Mouse (Mus musculus) megakaryocyte progenitor cell, adult 5-6 weeks (primary cell): ENCODE data around the gene Cyb561. TPM values are rescaled to one million over a fixed set of nuclear protein-coding genes. Genes with fewer than 3 reads are reported as not detected.

Experiments used
- ATAC-seq: replicated peaks from 2 replicates; pipeline ENCODE4 v1.8.0; 2016; ENCODE audit warnings: mild to moderate bottlenecking, moderate TSS enrichment, inconsistent platforms; ENCODE audit not compliant: poor library complexity
- total RNA-seq, 2 experiments: library from RNA; stranded (forward) in 1 of 2; stranded (reverse) in 1 of 2; fragments of 157-497, 149-512 nt in 1 of 2; fragments of 200-1000 nt in 1 of 2; gene quantifications; 2 replicates each; pipeline versions ENCODE4 v1.2.3 to v1.2.4; 2015 to 2017

The Cyb561 gene
- total RNA-seq, 2 experiments from 2014 or later: 0.52 to 0.96 TPM

DNA sequence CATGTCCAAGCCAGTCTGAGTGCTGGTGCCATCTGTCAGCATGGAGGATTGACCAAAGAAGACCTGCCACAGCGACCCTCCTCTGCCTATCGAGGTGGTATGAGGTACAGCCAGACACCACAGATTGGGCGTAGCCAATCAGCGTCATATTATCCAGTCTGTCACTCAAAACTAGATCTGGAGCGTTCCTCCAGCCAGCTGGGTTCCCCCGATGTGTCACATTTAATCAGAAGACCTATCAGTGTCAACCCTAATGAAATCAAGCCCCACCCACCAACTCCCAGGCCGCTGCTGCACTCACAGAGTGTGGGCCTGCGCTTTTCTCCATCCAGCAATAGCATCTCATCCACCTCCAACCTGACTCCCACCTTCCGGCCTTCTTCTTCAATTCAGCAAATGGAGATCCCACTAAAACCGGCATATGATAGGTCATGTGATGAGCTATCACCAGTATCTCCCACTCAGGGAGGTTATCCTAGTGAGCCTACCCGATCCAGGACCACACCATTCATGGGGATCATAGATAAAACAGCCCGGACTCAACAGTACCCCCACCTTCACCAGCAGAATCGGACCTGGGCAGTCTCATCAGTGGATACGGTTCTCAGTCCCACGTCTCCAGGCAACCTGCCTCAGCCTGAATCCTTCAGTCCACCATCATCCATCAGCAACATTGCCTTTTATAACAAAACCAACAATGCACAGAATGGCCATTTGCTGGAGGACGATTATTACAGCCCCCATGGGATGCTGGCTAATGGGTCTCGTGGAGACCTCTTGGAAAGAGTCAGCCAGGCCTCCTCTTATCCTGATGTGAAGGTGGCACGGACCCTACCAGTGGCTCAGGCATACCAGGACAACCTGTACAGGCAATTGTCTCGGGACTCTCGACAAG is 30.1 kb downstream of the Cyb561 start:
- ATAC-seq: 0 out of 2 replicates have a peak, but pooled peaks have one; percentile 10

DNA sequence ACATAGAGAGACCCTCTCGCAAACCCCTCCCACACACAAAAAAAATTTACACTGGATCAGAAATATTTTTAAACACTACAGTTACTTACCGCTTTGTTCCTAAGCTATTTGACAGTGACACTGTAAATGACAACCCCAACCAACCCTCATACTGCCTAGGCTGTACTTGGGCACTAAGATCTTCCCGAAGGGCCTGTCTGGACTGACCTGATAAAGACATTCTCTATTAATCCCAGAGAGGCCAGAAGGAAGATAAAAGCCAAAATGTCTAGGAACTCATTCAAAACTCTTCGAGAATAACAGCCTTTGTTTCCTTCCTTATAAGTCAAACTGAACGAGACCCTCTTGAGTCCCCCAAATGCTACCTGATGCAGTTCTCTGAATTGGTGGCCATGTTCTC is 31.9 kb downstream of the Cyb561 start:
- peak; percentile 64 for ATAC-seq

DNA sequence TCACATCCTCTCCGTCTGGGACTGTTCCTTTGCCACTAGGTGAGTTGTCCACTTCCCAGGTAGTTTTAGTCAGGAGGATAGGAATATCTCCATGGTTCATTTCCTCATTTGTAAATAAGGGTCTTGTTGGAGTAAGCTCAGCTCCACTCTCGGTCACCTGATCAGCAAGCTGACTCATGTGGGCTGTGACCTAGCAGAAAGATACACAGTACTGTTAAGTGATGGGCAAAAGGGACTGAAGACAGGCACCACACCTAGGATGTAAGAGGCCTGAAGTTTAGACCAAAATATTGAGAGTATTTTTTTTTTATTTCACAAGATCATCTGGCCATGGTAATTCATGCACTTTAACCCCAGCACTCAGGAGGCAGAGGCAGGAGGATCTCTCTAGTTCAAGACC is 32.3 kb downstream of the Cyb561 start:
- no peak for ATAC-seq

DNA sequence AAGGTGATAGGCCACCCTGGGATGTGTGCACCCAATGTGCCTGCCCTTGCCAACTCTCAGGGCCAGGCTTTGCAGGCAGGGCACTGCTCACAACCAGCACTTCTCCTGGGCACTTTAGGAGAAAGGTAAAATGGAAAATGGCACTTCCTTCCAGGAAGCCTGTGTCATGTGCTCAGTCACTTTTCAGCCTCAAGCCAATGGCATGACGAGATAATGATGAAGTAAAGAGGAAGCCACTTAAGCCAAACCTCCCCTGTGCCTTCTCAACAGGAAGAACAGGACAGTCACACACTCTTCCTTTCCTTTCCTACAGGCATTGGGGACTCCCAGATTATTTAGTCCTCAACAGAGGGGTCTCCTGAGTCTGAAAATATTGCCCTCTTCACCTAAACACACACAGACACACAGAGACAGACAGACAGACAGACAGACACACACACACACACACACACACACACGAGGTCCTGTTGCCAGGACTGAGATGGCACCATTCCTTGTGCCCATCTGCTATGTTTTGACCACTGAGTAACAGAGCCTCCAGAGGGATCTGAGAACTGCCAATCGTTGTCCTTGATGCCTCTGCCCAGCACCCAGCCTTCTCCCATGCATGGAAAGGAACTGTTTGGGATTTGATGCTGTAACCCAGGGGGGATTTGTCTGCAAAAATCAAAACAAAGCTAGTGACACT is 32.9 kb downstream of the Cyb561 start:
- no peak for ATAC-seq

DNA sequence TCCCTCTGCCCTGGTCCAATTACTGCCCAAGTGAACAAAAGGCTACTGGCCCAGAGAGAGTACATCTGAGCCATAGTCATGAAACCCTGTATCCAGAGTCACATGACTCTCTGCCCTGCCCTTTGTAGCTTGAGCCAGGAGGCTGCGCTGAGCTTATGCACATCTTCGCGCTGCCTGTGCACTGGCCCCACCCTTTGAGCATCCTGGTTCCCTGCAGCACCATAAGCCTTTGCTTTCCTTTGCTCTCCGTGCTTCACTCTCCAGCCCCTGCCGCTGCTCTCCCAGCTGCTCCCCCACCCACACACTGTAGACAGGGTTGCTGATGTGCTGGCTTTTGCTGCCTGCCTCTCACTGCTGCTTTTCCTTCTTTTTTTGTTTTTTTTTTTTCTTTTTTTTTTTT is 39.6 kb downstream of the Cyb561 start:
- no peak for ATAC-seq

DNA sequence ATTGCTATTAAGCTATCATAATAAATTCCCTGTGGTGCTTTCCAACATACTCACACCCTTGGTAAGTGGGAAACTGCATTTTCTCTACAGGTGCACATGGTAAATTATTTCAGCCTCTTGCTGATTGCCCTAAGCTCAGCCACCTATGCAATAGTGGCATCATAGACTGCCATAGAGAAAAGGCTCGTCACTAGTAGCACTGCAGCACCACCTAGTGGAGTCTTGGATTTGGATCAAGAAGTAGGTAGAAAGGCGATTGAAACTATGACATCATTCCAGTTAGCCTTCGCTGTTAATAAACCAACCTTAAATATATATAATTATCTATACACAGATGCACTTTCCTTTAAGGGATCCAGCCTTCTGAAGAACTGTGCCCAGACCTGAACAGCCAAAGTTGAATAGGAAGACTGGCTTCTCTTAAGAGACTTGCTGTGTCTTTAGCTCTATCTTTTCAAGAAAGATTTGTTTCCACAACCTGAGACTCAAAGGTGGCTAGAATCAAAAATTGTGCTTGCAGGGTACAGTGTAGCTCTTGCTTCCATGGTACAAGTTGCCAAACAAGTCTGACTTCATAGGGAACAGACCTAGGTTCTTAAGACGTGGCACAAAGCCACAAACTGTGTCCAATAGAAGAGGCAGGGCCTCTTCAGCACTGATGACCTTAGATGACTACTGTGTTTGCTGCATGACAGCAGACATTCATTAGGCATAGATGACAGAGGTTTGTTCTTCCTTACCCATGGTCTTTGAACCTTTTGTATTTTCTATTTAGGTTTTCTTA is 41.4 kb downstream of the Cyb561 start:
- ATAC-seq: peak; percentile 99

DNA sequence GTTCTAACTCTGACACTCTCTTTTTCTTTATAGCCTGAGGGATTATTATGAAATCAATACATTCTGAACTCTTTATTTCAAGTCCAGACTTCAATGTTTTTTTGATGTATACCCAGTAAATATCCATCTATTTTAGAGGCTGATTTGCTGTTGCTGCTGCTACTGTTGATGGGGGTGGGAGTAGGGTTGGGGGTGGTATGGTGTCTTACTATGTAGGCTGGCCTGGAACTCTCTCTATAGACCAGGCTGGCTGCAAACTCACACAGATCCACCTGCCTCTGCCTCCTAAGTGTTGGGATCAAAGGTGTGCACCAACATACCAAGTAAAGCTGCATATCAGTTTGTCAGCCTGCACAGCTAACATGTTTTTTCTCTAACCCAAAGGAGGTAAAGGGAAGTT is 42.0 kb downstream of the Cyb561 start:
- ATAC-seq: no peak

DNA sequence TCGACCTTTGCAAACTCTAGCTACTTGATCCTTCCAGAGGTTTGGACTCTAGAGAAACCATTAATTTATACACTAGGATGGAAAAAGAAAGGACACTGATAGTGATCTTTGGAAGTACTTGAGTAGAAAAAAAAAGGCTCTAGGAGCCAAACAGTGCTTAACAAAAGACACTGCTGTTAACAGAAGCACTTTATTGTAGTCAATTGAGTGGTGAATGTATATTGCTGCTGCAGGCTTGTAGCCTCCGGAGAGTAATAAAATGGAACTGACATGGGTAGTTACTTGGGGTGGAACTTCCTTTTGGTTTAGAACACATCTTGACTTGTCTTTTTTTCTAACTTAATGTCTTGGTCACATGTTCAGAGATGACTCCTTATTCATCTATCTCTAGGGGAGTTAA is 43.5 kb downstream of the Cyb561 start:
- no peak for ATAC-seq

DNA sequence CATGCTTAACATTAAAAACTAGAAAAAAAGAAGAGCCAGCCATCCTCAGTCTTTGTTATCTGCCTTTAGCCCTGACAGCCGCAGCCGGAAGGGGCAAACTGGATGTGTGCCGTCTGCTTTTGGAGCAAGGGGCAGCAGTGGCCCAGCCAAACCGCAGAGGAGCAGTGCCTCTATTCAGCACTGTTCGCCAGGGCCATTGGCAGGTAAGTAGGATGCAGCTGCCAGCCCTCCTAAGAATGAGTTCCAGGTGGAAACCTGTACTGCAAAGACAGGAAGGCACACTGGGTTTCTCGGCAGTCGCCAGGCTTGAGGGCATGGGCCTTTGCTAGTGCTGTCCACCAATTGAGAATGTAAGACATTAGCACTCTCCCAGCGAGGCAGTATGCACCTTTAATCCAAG is 44.2 kb downstream of the Cyb561 start:
- ATAC-seq: no peak

DNA sequence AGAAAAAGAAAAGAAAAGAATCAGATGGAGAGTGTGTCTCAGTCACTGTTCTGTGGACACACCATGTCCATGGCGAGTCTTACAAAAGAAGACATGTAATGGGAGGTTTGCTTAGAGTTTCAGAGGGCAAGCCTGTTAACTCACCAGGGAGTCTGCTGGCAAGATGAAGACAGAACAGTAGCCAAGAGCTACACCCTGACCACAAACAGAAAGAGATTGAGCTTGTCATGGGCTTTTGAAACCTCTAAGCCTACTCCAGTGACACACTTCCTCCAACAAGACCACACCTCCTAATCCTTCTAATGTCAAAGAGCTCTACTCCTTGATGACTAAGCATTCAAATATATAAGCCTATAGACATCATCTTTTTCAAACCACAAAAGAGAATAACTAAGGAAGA is 45.8 kb downstream of the Cyb561 start:
- peak; percentile 44 for ATAC-seq

DNA sequence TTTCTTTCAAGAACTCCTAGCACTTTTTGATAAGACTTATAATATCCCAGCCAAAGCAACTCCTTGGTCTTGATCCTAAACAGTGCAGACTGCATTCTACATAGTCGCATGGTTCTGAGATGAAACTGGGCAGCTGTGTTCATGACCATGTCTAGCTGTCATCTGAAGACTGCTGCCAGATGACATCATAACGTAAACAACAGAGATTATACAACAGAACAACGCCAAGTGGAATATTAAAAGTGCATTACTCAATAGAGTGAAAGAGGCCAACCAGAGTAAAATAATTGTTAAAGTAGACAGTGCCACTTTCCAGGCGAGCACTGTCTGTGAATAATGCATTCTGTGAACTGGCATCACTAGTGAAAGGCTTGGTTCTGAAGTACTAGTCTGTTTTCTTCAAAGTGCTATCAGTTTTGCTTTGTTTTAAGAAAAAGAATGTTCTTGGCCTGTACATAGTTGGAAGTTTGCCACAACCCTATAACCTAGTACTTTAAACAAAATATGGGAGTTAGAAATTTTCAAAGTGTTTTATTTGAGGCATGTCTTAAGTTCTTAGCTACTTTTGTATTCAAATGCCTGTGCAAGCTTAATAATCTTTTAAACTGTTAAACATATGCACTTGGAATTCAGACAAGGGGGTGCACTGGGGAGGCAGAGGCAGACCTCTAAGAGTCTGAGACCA is 47.5 kb downstream of the Cyb561 start:
- ATAC-seq: no peak

DNA sequence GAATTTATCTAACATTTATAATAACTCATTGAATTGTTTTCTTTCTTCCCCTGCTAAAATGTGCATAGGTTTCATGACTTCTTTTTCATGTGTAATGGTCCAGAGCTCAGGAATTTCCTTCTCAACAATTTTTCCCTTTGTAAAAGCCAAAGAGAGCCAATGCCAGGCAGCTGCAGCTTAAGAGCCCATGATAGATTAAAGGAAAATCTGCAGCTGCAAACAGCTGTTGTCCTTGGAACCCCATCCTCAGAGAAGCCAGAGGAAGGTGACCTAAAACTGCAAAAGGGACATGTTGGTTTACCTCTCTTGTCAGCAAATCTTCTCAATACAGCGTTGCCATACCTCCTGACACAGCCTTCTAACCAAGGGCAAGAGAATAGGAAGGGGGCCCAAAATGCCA is 50.2 kb downstream of the Cyb561 start:
- no peak for ATAC-seq

DNA sequence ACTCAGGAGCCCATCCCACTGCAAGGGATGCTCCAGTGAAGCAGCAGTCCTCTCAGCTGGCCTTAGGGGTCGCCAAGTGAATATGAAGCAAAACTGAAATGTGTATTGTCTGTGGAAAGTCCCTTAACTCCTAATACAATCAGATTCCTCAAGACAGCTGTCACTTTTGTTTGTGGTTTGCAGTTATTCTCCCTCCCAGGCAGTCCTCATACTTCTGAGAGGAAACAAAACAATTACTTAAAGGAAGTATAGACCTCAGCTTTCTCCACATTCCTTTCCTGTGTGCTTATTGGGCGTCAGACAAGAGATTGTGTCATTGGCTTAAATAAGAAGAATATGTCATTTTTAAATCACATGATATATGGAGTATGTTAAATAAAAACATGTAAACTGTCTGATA is 51.6 kb downstream of the Cyb561 start:
- peak; percentile 79 for ATAC-seq

DNA sequence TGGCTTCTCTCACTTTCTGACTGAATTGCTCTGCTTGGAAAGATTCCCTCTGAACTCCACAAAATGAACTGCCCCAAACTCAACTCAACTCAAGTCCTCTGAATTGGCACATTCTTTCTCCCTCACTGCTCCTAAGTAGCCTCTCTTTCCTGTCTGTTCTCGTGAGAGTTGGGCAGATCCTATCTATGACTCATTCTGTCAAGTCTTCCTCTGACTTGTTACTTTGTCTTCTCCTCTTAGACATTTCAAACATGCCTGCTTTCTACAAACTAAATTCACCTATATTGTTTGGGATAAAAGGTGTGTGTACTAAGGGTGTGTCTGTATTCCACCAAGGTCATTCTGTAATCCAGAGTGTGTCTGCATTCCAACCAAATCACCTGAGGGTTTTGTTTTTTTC is 54.0 kb downstream of the Cyb561 start:
- ATAC-seq: no peak

DNA sequence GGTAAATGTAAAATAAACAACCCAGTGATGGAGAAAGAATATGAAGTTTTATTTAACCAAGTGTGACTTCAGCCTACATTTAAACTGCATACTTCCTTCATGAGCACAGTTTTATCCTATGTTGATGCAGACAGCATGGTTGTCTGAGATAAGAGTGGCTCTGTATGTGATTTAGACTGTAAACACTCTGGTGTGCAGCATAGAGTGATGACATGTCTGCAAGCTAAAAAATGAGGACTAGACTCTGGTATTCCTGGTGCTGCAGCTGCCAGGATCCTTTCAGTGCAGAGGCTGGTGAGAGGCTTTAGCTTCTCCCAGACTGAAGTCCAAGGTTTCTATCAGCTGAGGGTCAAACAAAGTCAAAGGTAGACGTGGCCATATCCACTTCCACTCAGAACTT is 65.9 kb downstream of the Cyb561 start:
- no peak for ATAC-seq

DNA sequence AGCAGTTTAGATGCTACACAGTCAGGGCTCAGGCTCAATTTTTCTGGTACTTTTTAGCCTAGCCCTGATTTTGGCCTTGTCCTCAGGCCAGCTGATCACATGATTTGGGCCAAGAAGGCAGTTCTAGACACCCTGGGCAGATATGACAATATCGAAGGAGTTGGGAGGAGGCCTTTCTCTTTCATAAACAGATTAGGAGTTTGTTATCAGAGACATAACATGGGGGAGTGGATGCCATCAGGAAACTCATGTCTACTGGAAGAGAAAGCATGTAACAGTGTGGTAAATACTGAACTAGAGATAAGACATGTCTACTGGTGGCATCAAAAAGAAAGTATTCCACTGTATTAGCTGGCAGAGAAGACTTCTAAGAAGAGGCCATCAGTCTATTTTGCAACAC is 67.6 kb downstream of the Cyb561 start:
- 0 out of 2 replicates have a peak, but pooled peaks have one; percentile 29 for ATAC-seq

Other genes starting within 250 kb of the Cyb561 start
- 0.15 and 0.59 TPM in 2 replicates for gene Ace, start 14.6 kb upstream of the Cyb561 start, total RNA-seq (2015)
- 0.04 and 0.10 TPM in 2 replicates for gene Ace, start 14.6 kb upstream of the Cyb561 start, total RNA-seq (2017)
- not detected in 2 replicates for gene Ace3, start 41.3 kb upstream of the Cyb561 start, total RNA-seq (2015)
- not detected in 2 replicates for gene Ace3, start 41.3 kb upstream of the Cyb561 start, total RNA-seq (2017)
- 0.15 and 0.20 TPM in 2 replicates for gene Kcnh6, start 54.8 kb upstream of the Cyb561 start, total RNA-seq (2015)
- not detected in 2 replicates for gene Kcnh6, start 54.8 kb upstream of the Cyb561 start, total RNA-seq (2017)
- 46.2 and 48.8 TPM in 2 replicates for gene Dcaf7, start 83.5 kb upstream of the Cyb561 start, total RNA-seq (2015)
- 45.5 and 48.9 TPM in 2 replicates for gene Dcaf7, start 83.5 kb upstream of the Cyb561 start, total RNA-seq (2017)
- 5.6 and 6.3 TPM in 2 replicates for gene Taco1, start 112.7 kb upstream of the Cyb561 start, total RNA-seq (2015)
- gene Taco1, start 112.7 kb upstream of the Cyb561 start, total RNA-seq (2017): 11.0 and 17.9 TPM in 2 replicates
- gene Map3k3, start 131.3 kb upstream of the Cyb561 start, total RNA-seq (2015): 16.5 and 19.1 TPM in 2 replicates
- 23.8 and 31.4 TPM in 2 replicates for gene Map3k3, start 131.3 kb upstream of the Cyb561 start, total RNA-seq (2017)
- gene Gm10840, start 207.5 kb upstream of the Cyb561 start, total RNA-seq (2015): 2.6 and 4.4 TPM in 2 replicates
- not detected in 2 replicates for gene Gm10840, start 207.5 kb upstream of the Cyb561 start, total RNA-seq (2017)
- gene Limd2, start 207.5 kb upstream of the Cyb561 start, total RNA-seq (2015): 169 and 172 TPM in 2 replicates
- 37.4 and 40.8 TPM in 2 replicates for gene Limd2, start 207.5 kb upstream of the Cyb561 start, total RNA-seq (2017)
- 27.0 and 31.6 TPM in 2 replicates for gene Strada, start 248.8 kb upstream of the Cyb561 start, total RNA-seq (2015)
- gene Strada, start 248.8 kb upstream of the Cyb561 start, total RNA-seq (2017): 20.1 and 21.7 TPM in 2 replicates